Mouse (Mus musculus) neural tube, embryonic 11.5 days (tissue): Measurements from ENCODE around the gene Rab37. TPM values are rescaled to one million over a fixed set of nuclear protein-coding genes. Genes with fewer than 3 reads are reported as not detected.

ENCODE experiments used
- ATAC-seq: fragments of 200-750 bp; cut with Nextera tagmentation; 2 replicates; pipeline ENCODE4 v1.8.0; 2017; ENCODE audit warnings: moderate number of reproducible peaks, mild to moderate bottlenecking, moderate TSS enrichment, moderate library complexity; ENCODE audit not compliant: insufficient read depth, low FRiP score, low TSS enrichment
- DNase-seq: peaks from one replicate; pipeline ENCODE4 v3.0.0-alpha.2; 2015; ENCODE audit warnings: low spot score
- H3K27ac ChIP-seq: fragments of 300-500 bp; sonication (generic); 2 replicates; pipeline ENCODE4 v1.5.1; 2014; ENCODE audit warnings: low read depth, mild to moderate bottlenecking, low read length
- H3K27me3 ChIP-seq: fragments of 300-500 bp; sonication (generic); 2 replicates; pipeline ENCODE4 v1.6.1; 2014; ENCODE audit warnings: mild to moderate bottlenecking, low read length, mixed read lengths; ENCODE audit not compliant: control insufficient read depth, insufficient read depth
- H3K36me3 ChIP-seq: fragments of 300-500 bp; sonication (generic); 2 replicates; pipeline ENCODE4 v1.6.1; 2014; ENCODE audit warnings: mild to moderate bottlenecking, low read length, moderate library complexity, mixed read lengths; ENCODE audit not compliant: control insufficient read depth, insufficient read depth
- H3K4me1 ChIP-seq: fragments of 300-500 bp; sonication (generic); 2 replicates; pipeline ENCODE4 v1.6.1; 2014; ENCODE audit warnings: low read length, mixed read lengths; ENCODE audit not compliant: control insufficient read depth, insufficient read depth
- H3K4me2 ChIP-seq: fragments of 300-500 bp; sonication (generic); 2 replicates; pipeline ENCODE4 v1.6.1; 2014; ENCODE audit warnings: low read depth, mild to moderate bottlenecking, moderate library complexity
- H3K4me3 ChIP-seq: fragments of 300-500 bp; sonication (generic); 2 replicates; pipeline ENCODE4 v1.5.1; 2014; ENCODE audit warnings: low read depth, low read length
- H3K9ac ChIP-seq: fragments of 300-500 bp; sonication (generic); 2 replicates; pipeline ENCODE4 v1.6.1; 2014; ENCODE audit warnings: mild to moderate bottlenecking, low read length
- H3K9me3 ChIP-seq: fragments of 300-500 bp; sonication (generic); 2 replicates; pipeline ENCODE4 v1.6.1; 2016; ENCODE audit warnings: low read length; ENCODE audit not compliant: control insufficient read depth
- WGBS: fragments of 180-500 bp; shearing (Covaris S2); extraction: QIAGEN DNeasy Blood & Tissue Kit; methylation state at CpG from one replicate; pipeline ENCODE4 v1.1.7; 2014; 5-methylcytosine and 5-hydroxymethylcytosine counted together
- polyA plus RNA-seq: library from polyadenylated mRNA; unstranded; fragments of >200 nt; fragmentation: Nextera tagmentation; extraction: Ambion mirVana; gene quantifications from 2 replicates; pipeline ENCODE4 v1.2.1, GENCODE M21; 2014

Gene Rab37
- polyA plus RNA-seq, 1 experiment from 2014 or later, result 1.9 TPM

GRCm38 (mm10) chr11:115066768-115067167, 24.5 kb upstream of the Rab37 start:
- no peak overlapping the region for H3K27ac ChIP-seq
- DNase-seq, result no peak
- H3K4me2 ChIP-seq, result no peak overlapping the region
- H3K9ac ChIP-seq, result no peak overlapping the region
- no peak overlapping the region for H3K4me3 ChIP-seq
- H3K9me3 ChIP-seq, result no peaks in the 10 kb centered on the region
- no peaks in the 10 kb centered on the region for H3K36me3 ChIP-seq
- H3K27me3 ChIP-seq, result peaks cover 5% of the 10 kb centered on the region
- H3K4me1 ChIP-seq, result peaks cover 11% of the 10 kb centered on the region
- no peak for ATAC-seq
- 74% methylated on average over 6 of the region's 6 CpGs for WGBS

- Histone ChIP-seq H3K4me2 (peak overlapping the region; percentile 27), H3K4me3 (no peak overlapping the region), H3K9me3 (no peaks in the 10 kb centered on the region), H3K9ac (no peak overlapping the region), H3K27ac (peak overlapping the region; percentile 58; the same call in 1 of the 2 replicates), H3K27me3 (peaks cover 5% of the 10 kb centered on the region), H3K4me1 (peaks cover 15% of the 10 kb centered on the region), H3K36me3 (no peaks in the 10 kb centered on the region)
- ATAC-seq (no peak), DNase-seq (peak; percentile 63)
- 7% methylated on average over 9 of the region's 9 CpGs for WGBS
These were observed 20.1 kb upstream of the Rab37 start for GRCm38 (mm10) chr11:115071015-115071551.

- peak overlapping the region; percentile 27 for H3K4me2 ChIP-seq
- peaks cover 5% of the 10 kb centered on the region for H3K27me3 ChIP-seq
- 13% methylated on average over 14 of the region's 14 CpGs for WGBS
- H3K4me1 ChIP-seq, result peaks cover 15% of the 10 kb centered on the region
- DNase-seq, result peak; percentile 45
- ATAC-seq, result no peak
- no peak overlapping the region for H3K9ac ChIP-seq
- H3K9me3 ChIP-seq, result no peaks in the 10 kb centered on the region
- peak overlapping the region; percentile 58; the same call in 1 of the 2 replicates for H3K27ac ChIP-seq
- H3K4me3 ChIP-seq, result no peak overlapping the region
- no peaks in the 10 kb centered on the region for H3K36me3 ChIP-seq
These were observed 19.5 kb upstream of the Rab37 start for GRCm38 (mm10) chr11:115071631-115072294.

- Histone ChIP-seq H3K27ac (no peak overlapping the region), H3K4me2 (no peak overlapping the region), H3K36me3 (no peaks in the 10 kb centered on the region), H3K27me3 (peaks cover 5% of the 10 kb centered on the region), H3K4me1 (peaks cover 15% of the 10 kb centered on the region), H3K9ac (no peak overlapping the region), H3K9me3 (no peaks in the 10 kb centered on the region), H3K4me3 (no peak overlapping the region)
- ATAC-seq (no peak), DNase-seq (no peak)
- WGBS, result 66% methylated on average over 5 of the region's 5 CpGs
These were observed 18.2 kb upstream of the Rab37 start for GRCm38 (mm10) chr11:115073002-115073401.

GRCm38 (mm10) chr11:115075407-115075806, 15.8 kb upstream of the Rab37 start:
- Histone ChIP-seq H3K27ac (no peak overlapping the region), H3K9ac (no peak overlapping the region), H3K36me3 (no peaks in the 10 kb centered on the region), H3K4me2 (no peak overlapping the region), H3K9me3 (no peaks in the 10 kb centered on the region), H3K4me1 (peaks cover 15% of the 10 kb centered on the region), H3K4me3 (no peak overlapping the region), H3K27me3 (no peaks in the 10 kb centered on the region; the same call in 1 of the 2 replicates)
- no peak for DNase-seq
- no peak for ATAC-seq
- 71% methylated on average over 7 of the region's 7 CpGs for WGBS

- no peaks in the 10 kb centered on the region for H3K9me3 ChIP-seq
- H3K36me3 ChIP-seq, result no peaks in the 10 kb centered on the region
- 50% methylated on average over 5 of the region's 5 CpGs for WGBS
- no peak overlapping the region for H3K27ac ChIP-seq
- no peak overlapping the region for H3K9ac ChIP-seq
- DNase-seq (no peak), ATAC-seq (no peak)
- no peak overlapping the region for H3K4me2 ChIP-seq
- no peaks in the 10 kb centered on the region; the same call in 1 of the 2 replicates for H3K27me3 ChIP-seq
- peaks cover 10% of the 10 kb centered on the region for H3K4me1 ChIP-seq
- H3K4me3 ChIP-seq, result no peak overlapping the region
These were observed 15.4 kb upstream of the Rab37 start for GRCm38 (mm10) chr11:115075859-115076258.

- 96% methylated on average over 1 of the region's 1 CpGs for WGBS
- Histone ChIP-seq H3K36me3 (no peaks in the 10 kb centered on the region), H3K9me3 (no peaks in the 10 kb centered on the region), H3K4me2 (no peak overlapping the region), H3K27ac (no peak overlapping the region), H3K9ac (no peak overlapping the region), H3K4me3 (no peak overlapping the region), H3K4me1 (no peaks in the 10 kb centered on the region), H3K27me3 (no peaks in the 10 kb centered on the region; the same call in 1 of the 2 replicates)
- DNase-seq (no peak), ATAC-seq (no peak)
These were observed 13.8 kb upstream of the Rab37 start for GRCm38 (mm10) chr11:115077436-115077835.

GRCm38 (mm10) chr11:115078680-115079079, 12.6 kb upstream of the Rab37 start:
- no peak for ATAC-seq
- WGBS, result 85% methylated on average over 5 of the region's 5 CpGs
- no peaks in the 10 kb centered on the region for H3K9me3 ChIP-seq
- H3K4me2 ChIP-seq, result no peak overlapping the region
- H3K27me3 ChIP-seq, result no peaks in the 10 kb centered on the region
- no peaks in the 10 kb centered on the region for H3K4me1 ChIP-seq
- H3K4me3 ChIP-seq, result no peak overlapping the region
- H3K36me3 ChIP-seq, result no peaks in the 10 kb centered on the region
- no peak overlapping the region for H3K27ac ChIP-seq
- no peak overlapping the region for H3K9ac ChIP-seq
- no peak for DNase-seq

GRCm38 (mm10) chr11:115080886-115081285, 10.3 kb upstream of the Rab37 start:
- whole genome bisulfite sequencing, result 32% methylated on average over 13 of the region's 13 CpGs
- no peaks in the 10 kb centered on the region for H3K27me3 ChIP-seq
- no peak overlapping the region for H3K4me2 ChIP-seq
- H3K9me3 ChIP-seq, result no peaks in the 10 kb centered on the region
- no peak for ATAC-seq
- H3K27ac ChIP-seq, result no peak overlapping the region
- H3K4me1 ChIP-seq, result no peaks in the 10 kb centered on the region
- DNase-seq, result peak; percentile 68
- H3K36me3 ChIP-seq, result no peaks in the 10 kb centered on the region
- H3K9ac ChIP-seq, result no peak overlapping the region
- H3K4me3 ChIP-seq, result no peak overlapping the region
